Mouse (Mus musculus) hindbrain, embryonic 13.5 days (tissue): Measurements from ENCODE around the gene Cacfd1. TPM values are rescaled to one million over a fixed set of nuclear protein-coding genes. Genes with fewer than 3 reads are reported as not detected.

Source experiments
- ATAC-seq: fragments of 200-750 bp; cut with Nextera tagmentation; 2 replicates; pipeline ENCODE4 v1.8.0; 2017; ENCODE audit warnings: moderate TSS enrichment; ENCODE audit not compliant: low FRiP score
- H3K27ac ChIP-seq: fragments of 300-500 bp; sonication (generic); 2 replicates; pipeline ENCODE4 v1.5.1; 2015; ENCODE audit warnings: inconsistent platforms, mild to moderate bottlenecking, moderate library complexity
- H3K27me3 ChIP-seq: fragments of 300-500 bp; sonication (generic); 2 replicates; pipeline ENCODE4 v1.6.1; 2015; ENCODE audit warnings: mild to moderate bottlenecking, inconsistent platforms
- H3K36me3 ChIP-seq: fragments of 300-500 bp; sonication (generic); 2 replicates; pipeline ENCODE4 v1.6.1; 2015; ENCODE audit warnings: mild to moderate bottlenecking, inconsistent platforms
- H3K4me1 ChIP-seq: fragments of 300-500 bp; sonication (generic); replicated peaks from 2 replicates; pipeline ENCODE4 v1.6.1; 2015; ENCODE audit warnings: inconsistent platforms
- H3K4me2 ChIP-seq: fragments of 300-500 bp; sonication (generic); 2 replicates; pipeline ENCODE4 v1.6.1; 2015; ENCODE audit warnings: inconsistent platforms, mild to moderate bottlenecking, moderate library complexity
- H3K4me3 ChIP-seq: fragments of 300-500 bp; sonication (generic); 2 replicates; pipeline ENCODE4 v1.5.1; 2015; ENCODE audit warnings: mild to moderate bottlenecking, inconsistent platforms
- H3K9ac ChIP-seq: fragments of 300-500 bp; sonication (generic); 2 replicates; pipeline ENCODE4 v1.6.1; 2015; ENCODE audit warnings: mild to moderate bottlenecking, inconsistent platforms
- H3K9me3 ChIP-seq: fragments of 300-500 bp; sonication (generic); 2 replicates; pipeline ENCODE4 v1.6.1; 2016; ENCODE audit warnings: inconsistent platforms
- WGBS: fragments of 180-500 bp; shearing (Covaris S2); methylation state at CpG from one replicate; pipeline ENCODE4 v1.1.7; 2015; 5-methylcytosine and 5-hydroxymethylcytosine counted together
- polyA plus RNA-seq: library from polyadenylated mRNA; unstranded; fragments of >200 nt; fragmentation: Nextera tagmentation; extraction: Ambion mirVana; gene quantifications from 2 replicates; pipeline ENCODE4 v1.2.1, GENCODE M21; 2015

The Cacfd1 gene
- polyA plus RNA-seq, 1 experiment from 2014 or later: 117 TPM

DNA sequence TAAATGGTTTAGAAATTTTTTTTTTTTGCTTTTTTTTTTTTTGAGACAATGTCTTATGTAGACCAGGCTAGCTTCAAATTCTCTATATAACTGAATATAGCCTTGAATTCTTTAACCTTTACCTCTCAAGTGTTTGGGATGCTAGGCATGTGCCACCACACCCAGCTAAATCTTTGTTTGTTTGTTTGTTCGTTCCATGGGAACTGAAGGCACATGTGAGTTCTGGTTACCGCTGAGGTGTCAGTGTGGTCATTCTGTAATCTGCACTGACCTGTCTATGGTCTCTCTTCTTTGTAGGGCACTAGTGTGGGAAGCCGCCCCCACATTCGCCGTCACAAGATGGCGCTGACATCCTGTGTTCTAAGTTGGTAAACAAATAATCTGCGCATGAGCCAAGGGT, 11.7 kb upstream of the Cacfd1 start:
- Histone ChIP-seq H3K4me2 (no peak overlapping the region), H3K4me3 (no peak overlapping the region), H3K4me1 (no peaks in the 10 kb centered on the region), H3K9ac (no peak overlapping the region), H3K36me3 (no peaks in the 10 kb centered on the region), H3K27me3 (no peaks in the 10 kb centered on the region), H3K9me3 (no peaks in the 10 kb centered on the region), H3K27ac (no peak overlapping the region)
- WGBS: 92% methylated on average over 7 of the region's 7 CpGs
- no peak for ATAC-seq

DNA sequence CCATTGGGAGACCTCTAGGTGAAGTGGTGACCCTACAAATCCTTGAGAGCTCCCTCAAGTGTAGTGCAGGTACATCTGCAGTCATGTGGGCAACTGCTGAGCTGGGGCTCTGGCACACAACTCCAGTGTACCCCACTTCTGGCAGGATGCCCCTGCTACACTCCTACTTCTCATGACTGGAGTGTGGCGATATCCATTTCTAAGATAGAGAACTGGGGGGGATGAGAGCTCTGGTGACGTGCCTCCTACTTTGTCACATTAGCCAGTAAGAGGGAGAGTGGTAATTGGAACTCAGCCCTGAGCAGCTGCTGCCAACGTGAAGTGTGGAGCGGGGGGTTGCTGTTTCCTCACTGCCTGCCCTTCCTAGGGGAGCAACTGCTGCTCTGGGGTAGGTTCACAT, 3.5 kb upstream of the Cacfd1 start:
- Histone ChIP-seq H3K27me3 (no peaks in the 10 kb centered on the region), H3K4me1 (peaks cover 17% of the 10 kb centered on the region), H3K9me3 (no peaks in the 10 kb centered on the region), H3K9ac (no peak overlapping the region), H3K4me3 (no peak overlapping the region), H3K27ac (no peak overlapping the region), H3K4me2 (no peak overlapping the region), H3K36me3 (no peaks in the 10 kb centered on the region)
- WGBS: 74% methylated on average over 4 of the region's 4 CpGs
- ATAC-seq: no peak

DNA sequence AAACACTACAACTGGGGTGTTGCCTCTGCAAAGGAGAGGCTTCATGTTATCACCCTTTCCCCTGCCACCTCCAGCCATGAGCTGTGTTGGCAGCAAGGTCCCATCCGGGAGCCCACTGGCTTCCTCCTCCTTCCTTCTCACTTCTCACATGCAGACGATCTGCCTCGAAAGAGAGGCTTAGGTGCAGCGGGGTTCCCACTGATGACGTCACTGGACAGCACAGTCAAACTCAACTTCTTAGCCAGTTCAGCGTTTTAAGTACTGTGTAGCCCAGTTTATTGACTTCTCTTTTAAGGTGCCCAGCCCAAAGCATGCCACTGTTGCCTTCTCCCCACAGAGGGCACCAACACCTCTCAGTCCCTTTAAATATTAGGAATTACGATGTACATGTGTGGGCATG, 2.0 kb upstream of the Cacfd1 start:
- Histone ChIP-seq H3K4me1 (peaks cover 25% of the 10 kb centered on the region), H3K4me2 (no peak overlapping the region), H3K4me3 (no peak overlapping the region), H3K36me3 (no peaks in the 10 kb centered on the region; the same call in 1 of the 2 replicates), H3K27ac (no peak overlapping the region), H3K9ac (no peak overlapping the region), H3K27me3 (no peaks in the 10 kb centered on the region), H3K9me3 (no peaks in the 10 kb centered on the region)
- 82% methylated on average over 7 of the region's 7 CpGs for WGBS
- no peak for ATAC-seq

DNA sequence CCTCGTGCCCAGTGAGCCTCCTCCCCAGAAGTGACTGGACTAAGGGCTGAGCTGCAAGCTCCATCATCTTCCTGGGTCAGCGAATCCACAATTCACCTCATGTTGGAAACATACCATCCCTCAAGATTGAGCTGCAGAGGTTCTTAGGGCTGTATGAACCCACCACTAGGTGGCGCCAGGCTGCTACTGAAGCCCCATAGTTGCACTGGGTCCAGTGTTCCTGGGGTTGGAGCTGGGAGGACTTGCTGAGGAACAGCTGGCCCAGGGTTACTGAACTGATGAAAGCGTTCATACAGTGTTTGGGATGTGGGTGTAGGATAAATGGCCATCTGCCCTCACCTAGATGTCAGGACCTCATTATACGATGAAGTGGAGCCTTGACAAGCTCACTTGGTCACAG, 8.1 kb downstream of the Cacfd1 start:
- WGBS: 50% methylated on average over 5 of the region's 5 CpGs
- Histone ChIP-seq H3K9me3 (no peaks in the 10 kb centered on the region), H3K36me3 (peaks cover 77% of the 10 kb centered on the region), H3K27me3 (no peaks in the 10 kb centered on the region), H3K4me2 (no peak overlapping the region), H3K27ac (no peak overlapping the region), H3K4me3 (no peak overlapping the region), H3K4me1 (no peaks in the 10 kb centered on the region), H3K9ac (no peak overlapping the region)
- no peak for ATAC-seq

DNA sequence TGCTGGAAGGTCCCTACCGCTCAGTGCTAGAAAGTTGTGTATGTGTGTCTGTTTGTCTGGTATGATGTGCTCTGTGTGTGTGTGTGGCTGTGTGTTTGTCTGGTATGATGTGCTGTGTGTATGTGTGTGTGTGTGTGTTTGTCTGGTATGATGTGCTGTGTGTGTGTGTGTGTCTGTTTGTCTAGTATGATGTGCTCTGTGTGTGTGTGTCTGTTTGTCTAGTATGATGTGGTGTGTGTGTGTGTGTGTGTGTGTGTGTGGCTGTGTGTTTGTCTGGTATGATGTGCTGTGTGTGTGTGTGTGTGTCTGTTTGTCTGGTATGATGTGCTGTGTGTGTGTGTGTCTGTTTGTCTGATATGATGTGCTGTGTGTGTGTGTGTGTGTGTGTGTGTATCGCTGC, 9.8 kb downstream of the Cacfd1 start:
- H3K4me3 ChIP-seq: no peak overlapping the region
- H3K27me3 ChIP-seq: no peaks in the 10 kb centered on the region
- H3K9ac ChIP-seq: no peak overlapping the region; the same call in 1 of the 2 replicates
- no peaks in the 10 kb centered on the region for H3K4me1 ChIP-seq
- no peaks in the 10 kb centered on the region for H3K9me3 ChIP-seq
- peaks cover 63% of the 10 kb centered on the region for H3K36me3 ChIP-seq
- WGBS: 91% methylated on average over 2 of the region's 2 CpGs
- H3K27ac ChIP-seq: no peak overlapping the region
- no peak for ATAC-seq
- H3K4me2 ChIP-seq: no peak overlapping the region

DNA sequence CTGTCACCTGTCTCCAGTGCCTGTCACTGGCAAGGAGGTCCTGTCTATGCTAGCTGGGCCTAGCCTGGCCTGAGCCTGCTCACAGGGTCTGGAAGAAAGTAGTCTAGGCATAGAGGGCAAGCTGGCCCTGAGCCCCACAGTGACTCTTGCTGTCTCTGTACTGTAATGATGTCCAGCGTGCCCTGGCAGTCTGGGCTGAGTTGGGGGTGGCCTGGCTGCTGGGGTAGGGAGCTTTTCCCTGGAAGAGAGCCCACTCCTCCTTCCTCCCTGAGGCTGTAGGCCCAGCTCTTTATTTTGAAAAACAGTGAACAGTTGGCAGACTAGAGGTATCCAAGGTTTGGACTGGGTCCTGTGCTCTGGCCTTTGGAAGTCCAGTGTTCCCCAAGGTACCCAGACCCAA, 11.4 kb downstream of the Cacfd1 start:
- H3K4me3 ChIP-seq: no peak overlapping the region
- H3K4me1 ChIP-seq: no peaks in the 10 kb centered on the region
- H3K9ac ChIP-seq: no peak overlapping the region
- 78% methylated on average over 1 of the region's 1 CpGs for WGBS
- ATAC-seq: no peak
- H3K9me3 ChIP-seq: no peaks in the 10 kb centered on the region
- H3K36me3 ChIP-seq: peaks cover 48% of the 10 kb centered on the region
- H3K27me3 ChIP-seq: no peaks in the 10 kb centered on the region
- no peak overlapping the region for H3K27ac ChIP-seq
- no peak overlapping the region for H3K4me2 ChIP-seq

DNA sequence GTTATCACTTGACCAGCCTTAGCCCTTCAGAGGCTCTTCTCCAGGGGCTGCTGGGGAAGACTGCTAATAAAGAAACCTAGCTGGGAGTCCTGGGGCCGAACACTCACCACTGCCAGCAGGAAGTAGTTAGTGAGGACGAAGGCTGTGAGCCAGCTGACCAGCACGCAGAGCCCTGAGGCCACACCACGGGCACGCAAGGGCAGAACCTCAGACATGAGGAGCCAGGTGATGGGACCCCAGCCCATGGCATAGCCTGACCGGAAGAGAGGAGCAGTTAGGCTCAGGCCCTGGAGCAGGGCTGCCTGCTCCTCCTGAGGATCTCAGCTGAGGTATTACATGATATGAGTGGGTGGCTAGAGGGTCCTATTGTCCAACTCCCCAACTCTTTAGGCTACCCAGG, 12.9 kb downstream of the Cacfd1 start:
- no peak for ATAC-seq
- no peaks in the 10 kb centered on the region for H3K27me3 ChIP-seq
- H3K27ac ChIP-seq: no peak overlapping the region
- H3K9ac ChIP-seq: no peak overlapping the region; the same call in 1 of the 2 replicates
- H3K4me3 ChIP-seq: no peak overlapping the region
- peaks cover 14% of the 10 kb centered on the region for H3K4me1 ChIP-seq
- H3K9me3 ChIP-seq: no peaks in the 10 kb centered on the region
- H3K36me3 ChIP-seq: peaks cover 34% of the 10 kb centered on the region
- no peak overlapping the region for H3K4me2 ChIP-seq
- 74% methylated on average over 6 of the region's 6 CpGs for WGBS

DNA sequence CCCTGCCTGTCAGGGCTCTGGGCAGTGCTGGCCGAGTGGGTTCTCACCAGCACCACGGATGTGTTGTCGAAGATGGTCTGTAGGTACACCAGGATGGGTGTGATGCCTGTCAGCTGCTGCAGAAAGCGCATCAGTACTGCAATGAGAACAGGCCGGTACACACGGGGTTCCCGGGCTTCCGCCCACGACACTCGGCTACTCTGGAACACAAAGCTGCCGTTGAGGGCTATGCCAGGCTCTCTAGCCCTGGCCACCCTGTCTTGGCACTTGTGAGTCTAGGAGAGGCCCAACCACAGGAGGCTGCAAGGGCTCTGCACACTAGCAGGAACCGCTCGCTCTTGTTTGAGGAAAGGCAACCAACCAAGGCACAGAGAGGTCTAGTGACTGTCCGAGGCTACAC, 14.4 kb downstream of the Cacfd1 start:
- no peak for ATAC-seq
- Histone ChIP-seq H3K9ac (0 out of 2 replicates have a peak overlapping the region, but pooled peaks have one; percentile 14), H3K4me2 (no peak overlapping the region), H3K9me3 (no peaks in the 10 kb centered on the region), H3K4me3 (no peak overlapping the region), H3K27ac (no peak overlapping the region), H3K27me3 (peaks cover 7% of the 10 kb centered on the region; the same call in 1 of the 2 replicates), H3K36me3 (peaks cover 19% of the 10 kb centered on the region), H3K4me1 (peaks cover 22% of the 10 kb centered on the region)
- 91% methylated on average over 14 of the region's 14 CpGs for WGBS

DNA sequence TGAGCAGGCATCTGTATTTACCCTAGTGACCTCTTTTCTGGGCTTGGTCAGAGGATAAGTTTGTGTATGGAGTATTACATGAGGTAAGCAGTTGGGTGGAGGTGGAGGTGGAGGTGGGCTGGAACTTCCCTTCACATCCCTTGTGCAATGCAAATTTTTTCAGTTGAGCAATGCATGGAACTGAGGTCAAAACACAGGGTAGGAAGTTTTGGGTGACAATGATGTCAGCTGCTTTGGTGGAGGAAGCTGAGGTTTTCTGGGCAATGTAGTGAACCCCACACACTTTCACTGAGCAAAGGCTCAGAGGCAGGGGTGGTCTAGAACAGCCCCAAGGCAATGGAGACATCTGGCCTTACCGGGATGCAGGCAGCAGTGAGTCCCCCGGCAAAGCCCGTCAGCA, 15.8 kb downstream of the Cacfd1 start:
- no peak overlapping the region for H3K4me3 ChIP-seq
- H3K9ac ChIP-seq: no peak overlapping the region
- no peak for ATAC-seq
- no peak overlapping the region for H3K27ac ChIP-seq
- H3K4me1 ChIP-seq: peaks cover 22% of the 10 kb centered on the region
- H3K27me3 ChIP-seq: peaks cover 19% of the 10 kb centered on the region
- H3K9me3 ChIP-seq: no peaks in the 10 kb centered on the region
- peaks cover 9% of the 10 kb centered on the region for H3K36me3 ChIP-seq
- WGBS: 90% methylated on average over 3 of the region's 3 CpGs
- no peak overlapping the region for H3K4me2 ChIP-seq

DNA sequence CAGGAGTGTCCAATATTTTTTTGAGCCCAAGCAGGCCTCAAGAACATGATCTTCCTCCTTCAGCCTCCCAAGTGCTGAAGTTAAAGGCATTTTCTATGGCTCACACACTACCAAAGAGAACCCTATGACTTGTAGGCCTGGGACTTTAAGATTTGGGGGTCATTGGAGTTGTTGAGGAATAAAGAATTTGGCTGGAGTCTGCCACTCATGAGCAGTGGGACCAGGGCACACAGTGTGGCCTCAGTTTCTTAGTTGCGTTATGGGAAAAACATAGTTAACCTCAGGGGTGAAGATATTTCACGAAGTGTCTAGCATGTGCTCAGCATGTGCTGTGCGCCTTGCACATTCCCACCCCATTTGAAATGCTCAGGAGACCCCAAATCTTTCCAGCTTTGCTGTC, 16.6 kb downstream of the Cacfd1 start:
- Histone ChIP-seq H3K4me2 (peak overlapping the region; percentile 69; the same call in 1 of the 2 replicates), H3K9ac (no peak overlapping the region)

DNA sequence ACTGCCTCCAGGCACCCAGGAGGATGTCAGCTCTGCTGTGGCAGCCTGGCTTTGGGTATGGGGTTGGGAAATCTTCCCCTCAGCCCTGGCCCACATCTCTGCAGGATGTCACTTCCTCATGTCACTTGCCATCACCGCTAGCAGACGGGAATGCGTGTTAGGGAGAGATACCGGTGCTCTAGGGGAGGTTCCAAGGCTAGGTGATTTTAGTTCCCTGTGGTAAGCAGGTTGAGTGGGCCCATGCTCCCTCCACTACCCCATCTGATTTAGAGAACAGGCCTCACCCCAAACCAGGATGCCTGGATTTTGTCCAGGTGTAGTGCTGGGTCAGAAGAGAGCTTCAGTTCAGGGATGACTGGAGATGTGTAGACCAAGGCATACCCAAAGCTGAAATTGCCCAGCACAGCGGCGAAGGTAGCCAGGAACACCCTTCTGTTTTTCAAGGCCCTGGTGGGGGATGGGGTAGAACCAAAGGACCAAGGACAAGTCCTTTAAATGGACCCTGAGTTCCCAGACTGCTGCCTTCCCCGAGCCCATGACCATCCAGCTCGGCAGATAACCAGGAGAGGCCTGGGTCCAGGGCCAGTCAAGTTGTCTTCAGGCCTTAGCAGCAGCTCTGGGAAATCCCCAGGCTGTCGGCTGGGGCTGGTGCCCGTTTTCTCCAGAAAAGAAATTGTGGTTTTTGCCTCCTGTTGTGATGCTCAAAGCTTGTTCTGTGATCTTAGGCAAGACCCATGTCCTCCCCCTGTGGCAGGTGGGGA, 17.3 kb downstream of the Cacfd1 start:
- Histone ChIP-seq H3K4me2 (peak overlapping the region; percentile 69), H3K27ac (peak overlapping the region; percentile 58), H3K9me3 (no peaks in the 10 kb centered on the region), H3K4me1 (peaks cover 22% of the 10 kb centered on the region), H3K9ac (peak overlapping the region; percentile 68), H3K36me3 (no peaks in the 10 kb centered on the region), H3K27me3 (peaks cover 20% of the 10 kb centered on the region), H3K4me3 (peak overlapping the region; percentile 44)
- 70% methylated on average over 10 of the region's 10 CpGs for WGBS
- no peak for ATAC-seq

More for the DNA sequence above, 16.6 kb downstream of the Cacfd1 start:
- Histone ChIP-seq H3K27me3 (peaks cover 20% of the 10 kb centered on the region), H3K27ac (no peak overlapping the region), H3K9me3 (no peaks in the 10 kb centered on the region), H3K36me3 (peaks cover 4% of the 10 kb centered on the region; the same call in 1 of the 2 replicates), H3K4me3 (no peak overlapping the region), H3K4me1 (peaks cover 22% of the 10 kb centered on the region)
- WGBS: 91% methylated on average over 3 of the region's 3 CpGs
- no peak for ATAC-seq

DNA sequence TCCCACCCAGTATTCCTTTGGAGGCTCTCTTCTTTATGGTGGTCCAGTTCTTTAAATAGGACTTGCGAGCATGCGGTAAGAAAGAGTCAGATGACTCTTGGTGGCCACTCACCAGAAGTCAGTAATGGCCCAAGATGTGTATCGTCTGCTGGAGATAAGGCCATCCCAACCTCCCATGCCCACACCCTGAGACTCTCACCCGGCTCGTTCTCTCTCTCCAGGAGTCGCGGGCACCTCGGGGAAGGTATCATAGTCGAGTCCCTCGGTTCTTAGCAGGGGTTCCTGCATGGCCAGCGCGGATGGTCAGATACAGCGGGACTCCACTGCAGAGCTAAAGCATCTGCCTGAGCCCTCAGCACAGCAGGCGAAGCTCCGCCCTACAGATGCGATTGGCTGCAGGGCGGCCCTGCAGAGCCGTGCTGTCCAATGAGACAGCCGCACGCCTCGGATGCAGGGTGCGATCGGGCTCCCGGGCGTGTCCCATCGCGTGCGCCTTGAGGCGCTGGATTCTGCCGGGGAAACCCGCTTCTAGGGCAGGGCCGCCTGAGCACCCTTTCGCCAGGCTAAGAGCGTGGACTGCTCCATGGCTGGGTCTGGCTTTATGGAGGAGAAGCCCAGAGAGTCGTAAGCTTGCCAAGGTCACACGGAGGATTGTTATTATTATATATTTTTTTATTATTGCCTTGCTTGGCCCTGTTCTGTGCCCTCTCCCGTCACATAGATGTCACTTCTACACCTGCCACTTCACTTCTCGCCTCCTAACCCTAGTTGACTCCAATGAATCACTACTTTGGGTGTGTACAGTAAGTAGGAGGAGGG, 18.1 kb downstream of the Cacfd1 start, which contains the start of gene Slc2a6:
Gene Slc2a6, minus strand, starts transcription at position 381 of the 819 bp plus-strand sequence.
- WGBS: 3% methylated on average over 38 of the region's 38 CpGs
- H3K4me3 ChIP-seq: peak within 1 kb of the TSS; percentile 44
- peaks cover 22% of the 10 kb centered on the region for H3K4me1 ChIP-seq
- no peaks in the 10 kb centered on the region for H3K36me3 ChIP-seq
- no peaks in the 10 kb centered on the region for H3K9me3 ChIP-seq
- peak within 1 kb of the TSS; percentile 68 for H3K9ac ChIP-seq
- peaks cover 20% of the 10 kb centered on the region for H3K27me3 ChIP-seq
- H3K27ac ChIP-seq: peak within 1 kb of the TSS; percentile 58
- H3K4me2 ChIP-seq: peak within 1 kb of the TSS; percentile 69
- peak; percentile 98 for ATAC-seq
